Mouse (Mus musculus) G1E (cell line): ENCODE data around the gene Fez2.

Experiments
- CTCF ChIP-seq: IDR thresholded peaks from 2 replicates; pipeline ENCODE4 v1.5.1; 2012; ENCODE audit warnings: low read depth, low read length, inconsistent platforms, mixed read lengths
- GATA1 ChIP-seq: IDR thresholded peaks from 2 replicates; pipeline ENCODE4 v1.6.1; 2012; ENCODE audit warnings: borderline replicate concordance, low read length, inconsistent platforms, mixed read lengths

DNA sequence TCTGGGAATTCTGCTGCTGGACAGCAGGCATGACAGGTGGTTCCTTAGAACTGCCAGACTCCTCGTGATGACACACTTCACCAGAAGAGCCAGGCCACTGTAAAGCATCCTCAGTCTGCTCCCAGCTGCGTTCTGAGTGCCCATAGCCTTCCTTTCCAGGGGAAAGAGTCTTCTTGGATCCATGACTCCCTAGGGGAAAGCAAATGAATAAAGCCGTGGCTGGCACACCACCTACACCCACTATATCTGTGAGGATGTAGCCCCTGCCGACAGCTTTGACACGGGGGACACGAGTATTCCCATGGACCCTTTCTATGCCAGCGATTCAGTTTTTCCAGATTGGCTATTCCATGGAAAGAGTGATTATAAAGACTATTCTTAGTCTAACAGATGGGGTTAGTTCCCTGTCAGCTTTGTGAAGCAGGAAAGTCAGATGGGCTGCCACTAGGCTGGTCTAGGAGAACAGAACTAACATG lies 59.7 kb downstream of the Fez2 start:
- TF ChIP-seq GATA1 (no peak), CTCF (no peak)
